8 mouse cellular contexts compared by ENCODE assay signal in the genomic region with DNA sequence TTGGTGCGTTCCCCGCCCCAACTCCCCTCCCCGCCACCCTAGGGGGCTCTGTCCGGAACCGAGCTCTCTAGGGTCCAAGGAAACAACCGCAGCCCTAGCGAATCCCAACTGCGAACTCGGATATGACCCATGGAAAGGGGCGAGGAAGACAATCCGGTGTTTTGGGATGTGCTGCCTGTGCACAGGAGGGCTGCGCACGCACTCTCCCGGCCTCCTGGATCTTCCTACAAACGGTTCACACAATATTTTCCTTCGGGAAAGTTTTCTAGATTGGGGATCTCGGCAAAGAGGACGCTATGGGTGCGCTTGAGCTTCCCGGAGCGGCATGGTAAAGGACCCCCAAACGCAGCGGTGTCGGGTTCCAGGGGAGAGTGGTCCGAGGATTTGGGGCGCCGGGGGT. TPM values are rescaled to one million over a fixed set of nuclear protein-coding genes. Genes with fewer than 3 reads are reported as not detected.
DNase-seq lines count a peak whose midpoint lies in the region; ATAC-seq and TF ChIP-seq lines count a peak whose summit lies in the region.

No protein-coding gene starts in this region.

- no peak for ATAC-seq in lung, embryonic 14.5 days (ENCODE audit: insufficient read depth)
- ATAC-seq in heart, embryonic 14.5 days (ENCODE audit: insufficient number of reproducible peaks, insufficient read depth, low FRiP score, low read depth), result no peak
- no peak for ATAC-seq in liver, embryonic 12.5 days
- ATAC-seq in stomach, postnatal 0 days (ENCODE audit: low FRiP score, low TSS enrichment), result no peak

- 1% methylated on average over 27 of the region's 27 CpGs for WGBS in lung, embryonic 14.5 days
- WGBS in heart, embryonic 14.5 days, result 2% methylated on average over 27 of the region's 27 CpGs
- 3% methylated on average over 27 of the region's 27 CpGs for WGBS in liver, embryonic 12.5 days (ENCODE audit: insufficient replicate concordance)
- WGBS in stomach, postnatal 0 days, result 1% methylated on average over 27 of the region's 27 CpGs

- peak overlapping the region; percentile 64 for H3K4me3 ChIP-seq in lung, embryonic 14.5 days (ENCODE audit: low read depth, low read length)
- H3K4me3 ChIP-seq in cortical plate, adult 2 months (ENCODE audit: insufficient read depth, low read length), result peak overlapping the region; percentile 31; the same call in 1 of the 2 replicates
- peak overlapping the region; percentile 53 to 63 for H3K4me3 ChIP-seq in heart, embryonic 14.5 days (ENCODE audit: control insufficient read depth in 1 of 2, insufficient read depth in 1 of 2, low read depth in 1 of 2, low read length in 2 of 2)
- H3K4me3 ChIP-seq in liver, embryonic 12.5 days, result peak overlapping the region; percentile 92
- peak overlapping the region; percentile 66 for H3K4me3 ChIP-seq in stomach, postnatal 0 days (ENCODE audit: low read depth, low read length)

- peaks cover 15% of the 10 kb centered on the region for H3K27me3 ChIP-seq in lung, embryonic 14.5 days (ENCODE audit: insufficient read depth, low read length)
- peaks cover 5% of the 10 kb centered on the region; the same call in 1 of the 2 replicates for H3K27me3 ChIP-seq in heart, embryonic 14.5 days (ENCODE audit: control insufficient read depth, insufficient read depth, low read length)
- H3K27me3 ChIP-seq in liver, embryonic 12.5 days (replicated peaks), result peaks cover 31% of the 10 kb centered on the region
- no peaks in the 10 kb centered on the region for H3K27me3 ChIP-seq in stomach, postnatal 0 days (ENCODE audit: control insufficient read depth, insufficient read depth, low read length)

- no peak for TF ChIP-seq CTCF in lung, embryonic 14.5 days (IDR thresholded peaks at IDR 0.05; ENCODE audit: low read depth)
- no peak for TF ChIP-seq CTCF in cortical plate, adult 2 months (IDR thresholded peaks at IDR 0.05; ENCODE audit: extremely low read depth, insufficient read depth, low read length)
- TF ChIP-seq CTCF in stomach, postnatal 0 days (IDR thresholded peaks at IDR 0.05; ENCODE audit: low read depth), result no peak

- H3K9ac ChIP-seq in lung, embryonic 14.5 days, result peak overlapping the region; percentile 61
- H3K9ac ChIP-seq in heart, embryonic 14.5 days (ENCODE audit: low read length), result peak overlapping the region; percentile 71
- H3K9ac ChIP-seq in liver, embryonic 12.5 days, result peak overlapping the region; percentile 92
- H3K9ac ChIP-seq in stomach, postnatal 0 days (ENCODE audit: low read length), result peak overlapping the region; percentile 70

- H3K4me1 ChIP-seq in lung, embryonic 14.5 days (ENCODE audit: insufficient read depth), result no peaks in the 10 kb centered on the region; the same call in 1 of the 2 replicates
- H3K4me1 ChIP-seq in cortical plate, adult 2 months (ENCODE audit: control insufficient read depth, insufficient read depth, low read length), result peaks cover 3% of the 10 kb centered on the region; the same call in 1 of the 2 replicates
- H3K4me1 ChIP-seq in heart, embryonic 14.5 days (ENCODE audit: control insufficient read depth in 2 of 2, insufficient read depth in 2 of 2, low read length in 2 of 2), result peaks cover 10 to 12% of the 10 kb centered on the region in 2 experiments; a peak in 3 of 4 replicates
- peaks cover 65% of the 10 kb centered on the region for H3K4me1 ChIP-seq in liver, embryonic 12.5 days
- 0 out of 2 replicates have a peak, but pooled peaks cover 3% of the 10 kb centered on the region for H3K4me1 ChIP-seq in stomach, postnatal 0 days (replicated peaks; ENCODE audit: control insufficient read depth, insufficient read depth)

- H3K9me3 ChIP-seq in lung, embryonic 14.5 days (ENCODE audit: low read depth, low read length), result no peaks in the 10 kb centered on the region
- H3K9me3 ChIP-seq in heart, embryonic 14.5 days (ENCODE audit: control insufficient read depth, low read length), result no peaks in the 10 kb centered on the region
- H3K9me3 ChIP-seq in liver, embryonic 12.5 days (replicated peaks), result no peaks in the 10 kb centered on the region
- H3K9me3 ChIP-seq in stomach, postnatal 0 days (ENCODE audit: control insufficient read depth, low read length), result no peaks in the 10 kb centered on the region

- peak overlapping the region; percentile 86 for H3K4me2 ChIP-seq in lung, embryonic 14.5 days
- H3K4me2 ChIP-seq in heart, embryonic 14.5 days (ENCODE audit: low read length), result peak overlapping the region; percentile 83
- peak overlapping the region; percentile 94 for H3K4me2 ChIP-seq in liver, embryonic 12.5 days
- peak overlapping the region; percentile 89 for H3K4me2 ChIP-seq in stomach, postnatal 0 days (replicated peaks; ENCODE audit: low read depth)

- TF ChIP-seq EP300 in stomach, postnatal 0 days (optimal IDR thresholded peaks at IDR 0.05), result no peak

- DNase-seq in lung, embryonic 14.5 days, result peak; percentile 48
- no peak for DNase-seq in lung, postnatal 10 days
- peak; percentile 29 for DNase-seq in stomach, postnatal 0 days (ENCODE audit: low spot score)
- no peak for DNase-seq in layer of hippocampus, postnatal 10 days (ENCODE audit: low spot score in 2 of 2)
- DNase-seq in ovary, postnatal 14 days (ENCODE audit: low spot score), result no peak

- H3K36me3 ChIP-seq in lung, embryonic 14.5 days (ENCODE audit: insufficient read depth), result no peaks in the 10 kb centered on the region
- H3K36me3 ChIP-seq in heart, embryonic 14.5 days (ENCODE audit: control insufficient read depth, insufficient read depth, low read length), result no peaks in the 10 kb centered on the region
- H3K36me3 ChIP-seq in liver, embryonic 12.5 days, result no peaks in the 10 kb centered on the region
- H3K36me3 ChIP-seq in stomach, postnatal 0 days (ENCODE audit: control insufficient read depth, insufficient read depth, low read length), result no peaks in the 10 kb centered on the region

- TF ChIP-seq POLR2A in cortical plate, adult 2 months (IDR thresholded peaks at IDR 0.05; ENCODE audit: extremely low read depth, insufficient read depth, low read length), result no peak

- no peak overlapping the region for H3K27ac ChIP-seq in lung, embryonic 14.5 days (ENCODE audit: low read depth)
- H3K27ac ChIP-seq in cortical plate, adult 2 months (ENCODE audit: insufficient read depth, low read length), result no peak overlapping the region
- H3K27ac ChIP-seq in heart, embryonic 14.5 days (replicated peaks in 1 of 2; ENCODE audit: control insufficient read depth in 1 of 2, insufficient read depth in 1 of 2, low read depth in 2 of 2, low read length in 2 of 2), result no peak overlapping the region
- peak overlapping the region; percentile 96 for H3K27ac ChIP-seq in liver, embryonic 12.5 days
- no peak overlapping the region for H3K27ac ChIP-seq in stomach, postnatal 0 days (replicated peaks)

RNA-seq across cellular contexts. Expression of gene Rfx2, which starts 1.0 kb away (rescaled TPM):
- polyA plus RNA-seq in lung, embryonic 14.5 days (2014; fragmentation: Nextera tagmentation; extraction: Ambion mirVana), result 4.3 and 4.8 TPM in 2 replicates
- 2.6 and 3.2 TPM in 2 replicates for polyA plus RNA-seq in cortical plate, adult 2 months (2012; rRNA removed)
- 4.3 and 5.0 TPM in 2 replicates for polyA plus RNA-seq in heart, embryonic 14.5 days (2014; fragmentation: Nextera tagmentation; extraction: Ambion mirVana)
- 12.6 and 13.6 TPM in 2 replicates for polyA plus RNA-seq in liver, embryonic 12.5 days (2016; fragmentation: Nextera tagmentation; extraction: Ambion mirVana)
- polyA plus RNA-seq in stomach, postnatal 0 days (2015; fragmentation: Nextera tagmentation; extraction: Ambion mirVana), result 3.2 and 3.3 TPM in 2 replicates
- total RNA-seq in layer of hippocampus, postnatal 10 days (2021), result 1 to 10 TPM; 4.1 to 4.4 TPM

RNA-seq across cellular contexts. Expression of gene Acsbg2, which starts 44.5 kb away (rescaled TPM):
- polyA plus RNA-seq in lung, embryonic 14.5 days (2014; fragmentation: Nextera tagmentation; extraction: Ambion mirVana), result not detected in 2 replicates
- 0.09 TPM in 1 of 2 replicates, not detected in the other for polyA plus RNA-seq in cortical plate, adult 2 months (2012; rRNA removed)
- not detected in 2 replicates for polyA plus RNA-seq in heart, embryonic 14.5 days (2014; fragmentation: Nextera tagmentation; extraction: Ambion mirVana)
- not detected in 2 replicates for polyA plus RNA-seq in liver, embryonic 12.5 days (2016; fragmentation: Nextera tagmentation; extraction: Ambion mirVana)
- 0.04 TPM in 1 of 2 replicates, not detected in the other for polyA plus RNA-seq in stomach, postnatal 0 days (2015; fragmentation: Nextera tagmentation; extraction: Ambion mirVana)
- total RNA-seq in layer of hippocampus, postnatal 10 days (2021), result not detected

RNA-seq across cellular contexts. Expression of gene 1700061G19Rik, which starts 45.5 kb away (rescaled TPM):
- 0.34 and 0.45 TPM in 2 replicates for polyA plus RNA-seq in lung, embryonic 14.5 days (2014; fragmentation: Nextera tagmentation; extraction: Ambion mirVana)
- 0.06 and 0.09 TPM in 2 replicates for polyA plus RNA-seq in cortical plate, adult 2 months (2012; rRNA removed)
- 0.35 and 0.74 TPM in 2 replicates for polyA plus RNA-seq in heart, embryonic 14.5 days (2014; fragmentation: Nextera tagmentation; extraction: Ambion mirVana)
- polyA plus RNA-seq in liver, embryonic 12.5 days (2016; fragmentation: Nextera tagmentation; extraction: Ambion mirVana), result 0.08 and 0.11 TPM in 2 replicates
- 1.0 and 1.4 TPM in 2 replicates for polyA plus RNA-seq in stomach, postnatal 0 days (2015; fragmentation: Nextera tagmentation; extraction: Ambion mirVana)
- under 1 TPM; 0.11 to 0.39 TPM for total RNA-seq in layer of hippocampus, postnatal 10 days (2021)

RNA-seq across cellular contexts. Expression of gene Prr22, which starts 59.7 kb away (rescaled TPM):
- polyA plus RNA-seq in lung, embryonic 14.5 days (2014; fragmentation: Nextera tagmentation; extraction: Ambion mirVana), result 1.2 and 1.4 TPM in 2 replicates
- 3.3 and 4.0 TPM in 2 replicates for polyA plus RNA-seq in cortical plate, adult 2 months (2012; rRNA removed)
- polyA plus RNA-seq in heart, embryonic 14.5 days (2014; fragmentation: Nextera tagmentation; extraction: Ambion mirVana), result 0.96 and 1.2 TPM in 2 replicates
- 1.1 and 1.2 TPM in 2 replicates for polyA plus RNA-seq in liver, embryonic 12.5 days (2016; fragmentation: Nextera tagmentation; extraction: Ambion mirVana)
- 0.38 and 0.65 TPM in 2 replicates for polyA plus RNA-seq in stomach, postnatal 0 days (2015; fragmentation: Nextera tagmentation; extraction: Ambion mirVana)
- under 1 TPM; 0.27 to 0.71 TPM for total RNA-seq in layer of hippocampus, postnatal 10 days (2021)

Comparison
In these comparisons a context has a peak if more than half of its experiments do, and no peak if none do; other contexts are left out.
1. DNase-seq: peak in lung, embryonic 14.5 days (single experiment) and stomach, postnatal 0 days (single experiment); none in lung, postnatal 10 days (single experiment), layer of hippocampus, postnatal 10 days (0 of 2) and ovary, postnatal 14 days (single experiment).
2. H3K4me3 ChIP-seq: peak in every context shown above with its lines; median percentile 92 in liver, embryonic 12.5 days; 66 in stomach, postnatal 0 days; 64 in lung, embryonic 14.5 days; 58 in heart, embryonic 14.5 days; 31 in cortical plate, adult 2 months.
3. Peak in every context shown above with its lines, with median percentiles within 50 percentile points of each other: H3K4me2 ChIP-seq and H3K9ac ChIP-seq.